Mouse (Mus musculus): Measurements from ENCODE around the gene Olfr691. TPM values are rescaled to one million over a fixed set of nuclear protein-coding genes. Genes with fewer than 3 reads are reported as not detected.
"Not testable (repeated sequence)": the region's sequence is repeated elsewhere in the genome, so short reads cannot be mapped to it uniquely, and the experiment has no call there.

Gene Olfr691
- polyA plus RNA-seq (2015; fragmentation: Nextera tagmentation; extraction: Ambion mirVana), result 0.28 and 0.46 TPM in 2 replicates

- H3K9me3 ChIP-seq, result no peaks in the 10 kb centered on the region
- H3K4me3 ChIP-seq, result no peak within 1 kb of the TSS
- 55% methylated on average over 1 of the region's 1 CpGs for WGBS
- peak; percentile 3; the same call in 1 of the 2 replicates for ATAC-seq (replicated peaks)
- no peak within 1 kb of the TSS for H3K4me2 ChIP-seq
- H3K36me3 ChIP-seq (replicated peaks), result no peaks in the 10 kb centered on the region
- no peaks in the 10 kb centered on the region for H3K27me3 ChIP-seq (replicated peaks)
- no peak within 1 kb of the TSS for H3K27ac ChIP-seq
- no peaks in the 10 kb centered on the region for H3K4me1 ChIP-seq
- H3K9ac ChIP-seq, result no peak within 1 kb of the TSS
Measured at GRCm38 (mm10) chr7:105342170-105342569, at the start of gene Olfr691. Olfr691 (minus strand) TSS chr7:105342270.

GRCm38 (mm10) chr7:105390236-105390635 is 48.2 kb upstream of the Olfr691 start:
- H3K9ac ChIP-seq, result no peak overlapping the region
- no peaks in the 10 kb centered on the region for H3K9me3 ChIP-seq
- H3K4me2 ChIP-seq, result no peak overlapping the region
- H3K4me1 ChIP-seq, result no peaks in the 10 kb centered on the region
- H3K36me3 ChIP-seq (replicated peaks), result peaks cover 31% of the 10 kb centered on the region
- WGBS, result 94% methylated on average over 2 of the region's 2 CpGs
- no peak overlapping the region for H3K4me3 ChIP-seq
- no peak overlapping the region for H3K27ac ChIP-seq
- H3K27me3 ChIP-seq (replicated peaks), result no peaks in the 10 kb centered on the region
- ATAC-seq (replicated peaks), result no peak

- Histone ChIP-seq H3K4me2 (no peak overlapping the region), H3K27ac (no peak overlapping the region), H3K27me3 (replicated peaks) (no peaks in the 10 kb centered on the region), H3K4me3 (no peak overlapping the region), H3K9me3 (no peaks in the 10 kb centered on the region), H3K36me3 (replicated peaks) (peaks cover 51% of the 10 kb centered on the region), H3K4me1 (no peaks in the 10 kb centered on the region), H3K9ac (no peak overlapping the region)
- WGBS, result 99% methylated on average over 2 of the region's 2 CpGs
- no peak for ATAC-seq (replicated peaks)
Measured at GRCm38 (mm10) chr7:105387696-105388095, 45.6 kb upstream of the Olfr691 start.

GRCm38 (mm10) chr7:105380329-105380728 is 38.3 kb upstream of the Olfr691 start:
- Histone ChIP-seq H3K27ac (no peak overlapping the region), H3K4me1 (no peaks in the 10 kb centered on the region), H3K9me3 (no peaks in the 10 kb centered on the region), H3K9ac (no peak overlapping the region), H3K36me3 (replicated peaks) (peaks cover 64% of the 10 kb centered on the region), H3K4me2 (no peak overlapping the region), H3K4me3 (no peak overlapping the region), H3K27me3 (replicated peaks) (no peaks in the 10 kb centered on the region)
- WGBS, result 93% methylated on average over 3 of the region's 3 CpGs
- no peak for ATAC-seq (replicated peaks)

GRCm38 (mm10) chr7:105374866-105375265 is 32.8 kb upstream of the Olfr691 start, which contains the start of gene Gm5901:
Gm5901 (plus strand) TSS chr7:105375038.
- no peaks in the 10 kb centered on the region for H3K4me1 ChIP-seq
- no peak within 1 kb of the TSS for H3K27ac ChIP-seq
- WGBS, result 81% methylated on average over 1 of the region's 1 CpGs
- no peak for ATAC-seq (replicated peaks)
- no peaks in the 10 kb centered on the region for H3K27me3 ChIP-seq (replicated peaks)
- no peak within 1 kb of the TSS for H3K4me3 ChIP-seq
- no peaks in the 10 kb centered on the region for H3K9me3 ChIP-seq
- no peak within 1 kb of the TSS for H3K9ac ChIP-seq
- H3K36me3 ChIP-seq (replicated peaks), result peaks cover 36% of the 10 kb centered on the region
- no peak within 1 kb of the TSS for H3K4me2 ChIP-seq

- Histone ChIP-seq H3K4me1 (no peaks in the 10 kb centered on the region), H3K27me3 (replicated peaks) (no peaks in the 10 kb centered on the region), H3K4me3 (no peak overlapping the region), H3K9me3 (no peaks in the 10 kb centered on the region), H3K36me3 (replicated peaks) (peaks cover 28% of the 10 kb centered on the region), H3K9ac (no peak overlapping the region), H3K4me2 (no peak overlapping the region), H3K27ac (no peak overlapping the region)
- 97% methylated on average over 3 of the region's 3 CpGs for WGBS
- no peak for ATAC-seq (replicated peaks)
Measured at GRCm38 (mm10) chr7:105373976-105374375, 31.9 kb upstream of the Olfr691 start.

GRCm38 (mm10) chr7:105373509-105373908 is 31.4 kb upstream of the Olfr691 start:
- no peak for ATAC-seq (replicated peaks)
- H3K4me2 ChIP-seq, result no peak overlapping the region
- no peaks in the 10 kb centered on the region for H3K9me3 ChIP-seq
- no peaks in the 10 kb centered on the region for H3K27me3 ChIP-seq (replicated peaks)
- 93% methylated on average over 4 of the region's 4 CpGs for WGBS
- H3K27ac ChIP-seq, result no peak overlapping the region
- H3K36me3 ChIP-seq (replicated peaks), result peaks cover 23% of the 10 kb centered on the region
- H3K4me1 ChIP-seq, result no peaks in the 10 kb centered on the region
- H3K4me3 ChIP-seq, result no peak overlapping the region
- no peak overlapping the region for H3K9ac ChIP-seq

- H3K9me3 ChIP-seq, result no peaks in the 10 kb centered on the region
- H3K4me1 ChIP-seq, result no peaks in the 10 kb centered on the region
- H3K9ac ChIP-seq, result no peak overlapping the region
- WGBS, result 91% methylated on average over 1 of the region's 1 CpGs
- H3K36me3 ChIP-seq (replicated peaks), result peaks cover 18% of the 10 kb centered on the region
- H3K27me3 ChIP-seq (replicated peaks), result no peaks in the 10 kb centered on the region
- no peak for ATAC-seq (replicated peaks)
- no peak overlapping the region for H3K27ac ChIP-seq
- H3K4me2 ChIP-seq, result no peak overlapping the region
- H3K4me3 ChIP-seq, result no peak overlapping the region
Measured at GRCm38 (mm10) chr7:105372912-105373311, 30.8 kb upstream of the Olfr691 start.

GRCm38 (mm10) chr7:105368521-105368920 is 26.5 kb upstream of the Olfr691 start:
- no peak overlapping the region for H3K4me3 ChIP-seq
- H3K36me3 ChIP-seq (replicated peaks), result peaks cover 3% of the 10 kb centered on the region
- ATAC-seq (replicated peaks), result no peak
- no peaks in the 10 kb centered on the region for H3K4me1 ChIP-seq
- 95% methylated on average over 4 of the region's 4 CpGs for WGBS
- no peak overlapping the region for H3K9ac ChIP-seq
- H3K4me2 ChIP-seq, result no peak overlapping the region
- H3K9me3 ChIP-seq, result no peaks in the 10 kb centered on the region
- H3K27me3 ChIP-seq (replicated peaks), result no peaks in the 10 kb centered on the region
- H3K27ac ChIP-seq, result no peak overlapping the region

GRCm38 (mm10) chr7:105367930-105368329 is 25.9 kb upstream of the Olfr691 start, which contains the start of gene Olfr692:
Olfr692 (plus strand) TSS chr7:105368230.
- no peak for ATAC-seq (replicated peaks)
- H3K4me1 ChIP-seq, result no peaks in the 10 kb centered on the region
- 95% methylated on average over 1 of the region's 1 CpGs for WGBS

GRCm38 (mm10) chr7:105367268-105367667 is 25.2 kb upstream of the Olfr691 start:
- ATAC-seq (replicated peaks), result no peak
- no peaks in the 10 kb centered on the region for H3K9me3 ChIP-seq
- no peaks in the 10 kb centered on the region for H3K4me1 ChIP-seq
- no peak overlapping the region for H3K4me3 ChIP-seq
- H3K27me3 ChIP-seq (replicated peaks), result no peaks in the 10 kb centered on the region
- H3K36me3 ChIP-seq (replicated peaks), result no peaks in the 10 kb centered on the region; the same call in 1 of the 2 replicates
- WGBS, result 88% methylated on average over 5 of the region's 5 CpGs
- H3K9ac ChIP-seq, result no peak overlapping the region
- H3K27ac ChIP-seq, result no peak overlapping the region
- no peak overlapping the region for H3K4me2 ChIP-seq

More at GRCm38 (mm10) chr7:105367930-105368329, 25.9 kb upstream of the Olfr691 start, which contains the start of gene Olfr692:
- no peak within 1 kb of the TSS for H3K4me2 ChIP-seq
- H3K27me3 ChIP-seq (replicated peaks), result no peaks in the 10 kb centered on the region
- no peak within 1 kb of the TSS for H3K27ac ChIP-seq
- no peak within 1 kb of the TSS for H3K4me3 ChIP-seq
- no peak within 1 kb of the TSS for H3K9ac ChIP-seq
- H3K36me3 ChIP-seq (replicated peaks), result no peaks in the 10 kb centered on the region; the same call in none of the 2 replicates
- H3K9me3 ChIP-seq, result no peaks in the 10 kb centered on the region

- no peak overlapping the region for H3K27ac ChIP-seq
- 86% methylated on average over 2 of the region's 2 CpGs for WGBS
- no peaks in the 10 kb centered on the region for H3K27me3 ChIP-seq (replicated peaks)
- no peak overlapping the region for H3K4me3 ChIP-seq
- no peaks in the 10 kb centered on the region for H3K4me1 ChIP-seq
- H3K9me3 ChIP-seq, result no peaks in the 10 kb centered on the region
- no peak overlapping the region for H3K9ac ChIP-seq
- H3K36me3 ChIP-seq (replicated peaks), result no peaks in the 10 kb centered on the region
- no peak overlapping the region for H3K4me2 ChIP-seq
- no peak for ATAC-seq (replicated peaks)
Measured at GRCm38 (mm10) chr7:105361713-105362112, 19.6 kb upstream of the Olfr691 start.

- not testable (repeated sequence) for H3K4me1 ChIP-seq; H3K27me3 ChIP-seq (replicated peaks); H3K9me3 ChIP-seq; H3K27ac ChIP-seq; H3K4me3 ChIP-seq; H3K9ac ChIP-seq; H3K4me2 ChIP-seq; H3K36me3 ChIP-seq (replicated peaks)
- WGBS, result 96% methylated on average over 1 of the region's 2 CpGs
- ATAC-seq (replicated peaks), result peak; percentile 80; the same call in 1 of the 2 replicates
Measured at GRCm38 (mm10) chr7:105356487-105356886, 14.4 kb upstream of the Olfr691 start.

Data from midbrain, embryonic 15.5 days (tissue).